In the genomic region with DNA sequence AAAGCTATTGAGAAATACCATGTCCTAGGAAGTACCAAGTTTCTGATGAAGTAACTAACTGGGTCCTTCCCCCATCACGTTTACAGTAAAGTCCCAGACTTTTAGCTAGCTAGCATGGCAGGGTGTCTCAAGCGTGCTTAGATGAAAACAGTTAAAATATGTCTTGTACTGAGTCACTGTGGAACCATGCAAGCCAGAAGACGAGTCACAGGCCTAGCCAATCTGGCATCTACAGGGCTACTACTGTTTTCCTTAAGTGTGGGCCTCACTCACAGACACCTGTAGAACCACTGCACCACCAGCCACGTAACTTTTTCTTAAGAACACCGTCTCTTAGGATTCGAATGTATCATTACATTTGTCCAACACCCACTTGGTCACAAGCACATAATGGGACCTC, we compare ENCODE assay signal across 23 mouse cellular contexts.
DNase-seq lines count a peak whose midpoint lies in the region; ATAC-seq and TF ChIP-seq lines count a peak whose summit lies in the region.
"Had no signal": no experiment of that assay in that cellular context is flagged by ENCODE, and none has a peak within 500 bp of the region (broad histone marks: within the 10 kb centered on the region; RNA-seq: fewer than 3 reads in every experiment).

No protein-coding gene starts in this region.

- no peak overlapping the region for H3K9ac ChIP-seq in heart, adult 2 months (ENCODE audit: low read depth, low read length)
- no peak overlapping the region for H3K9ac ChIP-seq in liver, postnatal 0 days (replicated peaks)
- H3K9ac ChIP-seq: embryonic facial prominence, embryonic 13.5 days; embryonic facial prominence, embryonic 15.5 days; forebrain, embryonic 12.5 days; forebrain, embryonic 15.5 days; forebrain, postnatal 0 days had no signal

- H3K4me1 ChIP-seq in heart, adult 2 months (ENCODE audit: control insufficient read depth, insufficient read depth, low read length): peaks cover 3% of the 10 kb centered on the region
- H3K4me1 ChIP-seq in liver, postnatal 0 days (ENCODE audit: insufficient read depth): no peaks in the 10 kb centered on the region
- H3K4me1 ChIP-seq: embryonic facial prominence, embryonic 15.5 days; forebrain, embryonic 12.5 days; forebrain, embryonic 15.5 days had no signal

- no peak overlapping the region for H3K4me2 ChIP-seq in liver, postnatal 0 days (ENCODE audit: low read depth, low read length)
- H3K4me2 ChIP-seq: embryonic facial prominence, embryonic 13.5 days; embryonic facial prominence, embryonic 15.5 days; forebrain, embryonic 12.5 days; forebrain, embryonic 15.5 days had no signal

- DNase-seq in heart, adult 11 months: peak; percentile 52
- DNase-seq in heart, adult 2 months: no peak
- DNase-seq in 3T3-L1 (ENCODE audit: low read depth, low spot score): peak; percentile 69
- peak; percentile 31 for DNase-seq in NIH3T3 (ENCODE audit: low read depth)
- DNase-seq in liver, postnatal 0 days: no peak
- no peak for DNase-seq in cerebellum, adult 9-11 months
- DNase-seq: adrenal gland, adult 8-10 months; adrenal gland, postnatal 14 days; adrenal gland, postnatal 36 days; cerebellum, adult 11-12 months; cerebellum, adult 2 months; cerebellum, adult 9-10 months; cerebellum, postnatal 14 days; cerebellum, postnatal 36 days; embryo, embryonic 11 days; forebrain, postnatal 0 days had no signal

- WGBS in heart, adult 2 months: 87% methylated on average over 6 of the region's 6 CpGs
- 77% methylated on average over 6 of the region's 6 CpGs for WGBS in liver, postnatal 0 days (ENCODE audit: insufficient replicate concordance)

- no peak for TF ChIP-seq EP300 in heart, adult 2 months (IDR thresholded peaks at IDR 0.05; ENCODE audit: insufficient read depth, low read depth, low read length)
- no peak for TF ChIP-seq EP300 in liver, postnatal 0 days (IDR thresholded peaks at IDR 0.05; ENCODE audit: low read depth)

- no peaks in the 10 kb centered on the region for H3K9me3 ChIP-seq in liver, postnatal 0 days (ENCODE audit: low read length)
- H3K9me3 ChIP-seq: embryonic facial prominence, embryonic 13.5 days; embryonic facial prominence, embryonic 15.5 days; forebrain, embryonic 10.5 days; forebrain, embryonic 12.5 days; forebrain, embryonic 15.5 days had no signal

- intact Hi-C loops in heart, adult 2 months (cut with DNase I): no loop called here

- no peak overlapping the region for H3K27ac ChIP-seq in heart, adult 2 months
- no peak overlapping the region for H3K27ac ChIP-seq in liver, postnatal 0 days (ENCODE audit: low read depth)
- H3K27ac ChIP-seq: embryonic facial prominence, embryonic 13.5 days; embryonic facial prominence, embryonic 15.5 days; forebrain, embryonic 10.5 days; forebrain, embryonic 12.5 days; forebrain, embryonic 15.5 days had no signal

- peaks cover 7% of the 10 kb centered on the region for H3K36me3 ChIP-seq in heart, adult 2 months (ENCODE audit: control insufficient read depth, insufficient read depth, low read length)
- no peaks in the 10 kb centered on the region for H3K36me3 ChIP-seq in liver, postnatal 0 days (replicated peaks; ENCODE audit: insufficient read depth, low read length)
- H3K36me3 ChIP-seq: embryonic facial prominence, embryonic 13.5 days; embryonic facial prominence, embryonic 15.5 days; forebrain, embryonic 15.5 days had no signal

- TF ChIP-seq CTCF in heart, adult 2 months (IDR thresholded peaks at IDR 0.05): no peak
- TF ChIP-seq CTCF in liver, postnatal 0 days (IDR thresholded peaks at IDR 0.05; ENCODE audit: low read depth): no peak

- no peak for ATAC-seq in liver, postnatal 0 days
- ATAC-seq: activated CD4-positive, CD25-positive, alpha-beta regulatory T cell, adult 4 months; forebrain, embryonic 15.5 days; forebrain, postnatal 0 days had no signal

- H3K4me3 ChIP-seq in heart, adult 2 months: no peak overlapping the region
- H3K4me3 ChIP-seq in liver, postnatal 0 days (ENCODE audit: low read depth, low read length): no peak overlapping the region
- H3K4me3 ChIP-seq: embryonic facial prominence, embryonic 13.5 days; embryonic facial prominence, embryonic 15.5 days; erythroblast, embryonic 14.5 days; forebrain, embryonic 10.5 days; forebrain, embryonic 12.5 days; forebrain, embryonic 15.5 days had no signal

- H3K27me3 ChIP-seq in heart, adult 2 months (ENCODE audit: control insufficient read depth, insufficient read depth, low read length): no peaks in the 10 kb centered on the region
- no peaks in the 10 kb centered on the region for H3K27me3 ChIP-seq in liver, postnatal 0 days (ENCODE audit: insufficient read depth, low read length)
- H3K27me3 ChIP-seq: embryonic facial prominence, embryonic 13.5 days; embryonic facial prominence, embryonic 15.5 days; forebrain, embryonic 12.5 days; forebrain, embryonic 15.5 days had no signal

- TF ChIP-seq POLR2A in heart, adult 2 months (IDR thresholded peaks at IDR 0.05; ENCODE audit: insufficient read depth, low read depth, low read length): no peak

- H3K79me2 ChIP-seq in heart, adult 2 months (replicated peaks; ENCODE audit: control insufficient read depth, insufficient read depth, low read length): no peaks in the 10 kb centered on the region

Comparison
In these comparisons a context has a peak if more than half of its experiments do, and no peak if none do; other contexts are left out.
1. DNase-seq: peak in heart, adult 11 months (single experiment), 3T3-L1 (single experiment) and NIH3T3 (single experiment); none in heart, adult 2 months (0 of 2), liver, postnatal 0 days (single experiment) and cerebellum, adult 9-11 months (single experiment).